Comparison of ENCODE assay signal across 8 mouse cellular contexts in genomic region chr17:72836158-72837115, GRCm38 (mm10). TPM values are rescaled to one million over a fixed set of nuclear protein-coding genes. Genes with fewer than 3 reads are reported as not detected.
DNase-seq lines count a peak whose midpoint lies in the region; ATAC-seq and TF ChIP-seq lines count a peak whose summit lies in the region.

Ypel5 (plus strand) TSS chr17:72836453.

- peak; percentile 98 for ATAC-seq in forebrain, embryonic 12.5 days (ENCODE audit: low FRiP score)
- peak; percentile 94 for ATAC-seq in heart, postnatal 0 days (ENCODE audit: insufficient read depth, low read depth)
- ATAC-seq in liver, embryonic 16.5 days (ENCODE audit: low read depth): peak; percentile 93
- peak; percentile 98 for ATAC-seq in neural tube, embryonic 13.5 days (ENCODE audit: low read depth)

- TF ChIP-seq EP300 in heart, postnatal 0 days (IDR thresholded peaks at IDR 0.05; ENCODE audit: low read depth): 0 out of 2 replicates have a peak, but pooled peaks have one; percentile 30

- H3K4me1 ChIP-seq in E14TG2a.4 (replicated peaks; ENCODE audit: low read depth, low read length): peaks cover 35% of the 10 kb centered on the region
- H3K4me1 ChIP-seq in forebrain, embryonic 12.5 days: peaks cover 9% of the 10 kb centered on the region
- peaks cover 14% of the 10 kb centered on the region for H3K4me1 ChIP-seq in heart, postnatal 0 days (ENCODE audit: control insufficient read depth, insufficient read depth)
- peaks cover 16% of the 10 kb centered on the region for H3K4me1 ChIP-seq in liver, embryonic 16.5 days (ENCODE audit: control insufficient read depth, low read depth, low read length)
- H3K4me1 ChIP-seq in neural tube, embryonic 13.5 days (replicated peaks): peaks cover 21% of the 10 kb centered on the region
- H3K4me1 ChIP-seq in testis, adult 2 months (ENCODE audit: control insufficient read depth, insufficient read depth, low read length): no peaks in the 10 kb centered on the region; the same call in 1 of the 2 replicates

- H3K27ac ChIP-seq in forebrain, embryonic 12.5 days: peak within 1 kb of the TSS; percentile 97
- peak within 1 kb of the TSS; percentile 100 for H3K27ac ChIP-seq in heart, postnatal 0 days (ENCODE audit: low read depth)
- H3K27ac ChIP-seq in liver, embryonic 16.5 days (ENCODE audit: low read length): peak within 1 kb of the TSS; percentile 99
- peak within 1 kb of the TSS; percentile 99 for H3K27ac ChIP-seq in neural tube, embryonic 13.5 days (replicated peaks)
- H3K27ac ChIP-seq in testis, adult 2 months (ENCODE audit: control insufficient read depth, insufficient read depth, low read depth, low read length): peak within 1 kb of the TSS; percentile 96

- no peaks in the 10 kb centered on the region for H3K9me3 ChIP-seq in E14TG2a.4 (ENCODE audit: low read length)
- H3K9me3 ChIP-seq in forebrain, embryonic 12.5 days: no peaks in the 10 kb centered on the region
- no peaks in the 10 kb centered on the region for H3K9me3 ChIP-seq in heart, postnatal 0 days (replicated peaks; ENCODE audit: control insufficient read depth, low read length)
- H3K9me3 ChIP-seq in liver, embryonic 16.5 days (replicated peaks; ENCODE audit: control insufficient read depth, low read length): no peaks in the 10 kb centered on the region
- no peaks in the 10 kb centered on the region for H3K9me3 ChIP-seq in neural tube, embryonic 13.5 days

- peak; percentile 97 for DNase-seq in c-Kit-positive CD71-positive TER-119-positive erythroid progenitor cells, embryonic 14.5 days (ENCODE audit: low spot score)
- DNase-seq in heart, postnatal 0 days (ENCODE audit: low spot score): peak; percentile 99
- DNase-seq in kidney, postnatal 4 days: peak; percentile 97 to 99

- H3K9ac ChIP-seq in forebrain, embryonic 12.5 days: peak within 1 kb of the TSS; percentile 90
- H3K9ac ChIP-seq in heart, postnatal 0 days (replicated peaks; ENCODE audit: low read depth, low read length): peak within 1 kb of the TSS; percentile 98
- peak within 1 kb of the TSS; percentile 100 for H3K9ac ChIP-seq in liver, embryonic 16.5 days (ENCODE audit: low read depth, low read length)
- peak within 1 kb of the TSS; percentile 97 for H3K9ac ChIP-seq in neural tube, embryonic 13.5 days

- H3K4me3 ChIP-seq in E14TG2a.4 (replicated peaks; ENCODE audit: low read length): peak within 1 kb of the TSS; percentile 93
- peak within 1 kb of the TSS; percentile 86 for H3K4me3 ChIP-seq in forebrain, embryonic 12.5 days (replicated peaks)
- H3K4me3 ChIP-seq in heart, postnatal 0 days (ENCODE audit: low read depth, low read length): peak within 1 kb of the TSS; percentile 96
- H3K4me3 ChIP-seq in liver, embryonic 16.5 days (ENCODE audit: low read depth, low read length): peak within 1 kb of the TSS; percentile 94
- H3K4me3 ChIP-seq in neural tube, embryonic 13.5 days: peak within 1 kb of the TSS; percentile 90
- peak within 1 kb of the TSS; percentile 96 for H3K4me3 ChIP-seq in testis, adult 2 months (ENCODE audit: control insufficient read depth, low read depth, low read length)

- H3K36me3 ChIP-seq in E14TG2a.4 (ENCODE audit: insufficient read depth, low read length): no peaks in the 10 kb centered on the region
- H3K36me3 ChIP-seq in forebrain, embryonic 12.5 days (replicated peaks): no peaks in the 10 kb centered on the region
- H3K36me3 ChIP-seq in heart, postnatal 0 days (replicated peaks; ENCODE audit: control insufficient read depth, insufficient read depth, low read length): peaks cover 8% of the 10 kb centered on the region; the same call in 1 of the 2 replicates
- H3K36me3 ChIP-seq in liver, embryonic 16.5 days (ENCODE audit: control insufficient read depth, insufficient read depth): peaks cover 3% of the 10 kb centered on the region
- no peaks in the 10 kb centered on the region for H3K36me3 ChIP-seq in neural tube, embryonic 13.5 days
- H3K36me3 ChIP-seq in testis, adult 2 months (ENCODE audit: control insufficient read depth, insufficient read depth, low read length): no peaks in the 10 kb centered on the region

- peak; percentile 91 for TF ChIP-seq POLR2A in testis, adult 2 months (IDR thresholded peaks at IDR 0.05; ENCODE audit: control insufficient read depth, low read depth, low read length)

- peak within 1 kb of the TSS; percentile 76 for H3K4me2 ChIP-seq in forebrain, embryonic 12.5 days
- H3K4me2 ChIP-seq in heart, postnatal 0 days (ENCODE audit: low read depth, low read length): peak within 1 kb of the TSS; percentile 81
- peak within 1 kb of the TSS; percentile 87 for H3K4me2 ChIP-seq in liver, embryonic 16.5 days (ENCODE audit: low read depth, low read length)
- H3K4me2 ChIP-seq in neural tube, embryonic 13.5 days: peak within 1 kb of the TSS; percentile 64

- TF ChIP-seq CTCF in E14TG2a.4 (conservative IDR thresholded peaks at IDR 0.05; ENCODE audit: low read length): peak; percentile 4; the same call in 1 of the 2 replicates
- peak; percentile 56 for TF ChIP-seq CTCF in heart, postnatal 0 days (IDR thresholded peaks at IDR 0.05; ENCODE audit: low read depth)
- TF ChIP-seq CTCF in testis, adult 2 months (IDR thresholded peaks at IDR 0.05; ENCODE audit: control insufficient read depth, insufficient read depth, insufficient replicate concordance, low read depth, low read length): no peak

- WGBS in forebrain, embryonic 12.5 days: under 1% methylated on average over 83 of the region's 93 CpGs
- under 1% methylated on average over 62 of the region's 93 CpGs for WGBS in heart, postnatal 0 days
- WGBS in liver, embryonic 16.5 days (ENCODE audit: insufficient replicate concordance): under 1% methylated on average over 79 of the region's 93 CpGs
- WGBS in neural tube, embryonic 13.5 days: under 1% methylated on average over 82 of the region's 93 CpGs

- no peaks in the 10 kb centered on the region for H3K27me3 ChIP-seq in E14TG2a.4 (ENCODE audit: insufficient read depth, low read length)
- no peaks in the 10 kb centered on the region for H3K27me3 ChIP-seq in forebrain, embryonic 12.5 days
- H3K27me3 ChIP-seq in heart, postnatal 0 days (ENCODE audit: control insufficient read depth, insufficient read depth, low read length): no peaks in the 10 kb centered on the region
- H3K27me3 ChIP-seq in liver, embryonic 16.5 days (ENCODE audit: control insufficient read depth, insufficient read depth, low read depth, low read length): no peaks in the 10 kb centered on the region
- no peaks in the 10 kb centered on the region for H3K27me3 ChIP-seq in neural tube, embryonic 13.5 days
- H3K27me3 ChIP-seq in testis, adult 2 months (ENCODE audit: control insufficient read depth, insufficient read depth, low read length): no peaks in the 10 kb centered on the region

RNA-seq across cellular contexts. Expression of gene Ypel5, which starts in this region (rescaled TPM):
- 63.1 and 64.6 TPM in 2 replicates for polyA plus RNA-seq in forebrain, embryonic 12.5 days (2016; fragmentation: Nextera tagmentation; extraction: Ambion mirVana)
- 32.5 and 39.0 TPM in 2 replicates for total RNA-seq in heart, postnatal 0 days (2014; rRNA removed; ENCODE audit: low replicate concordance)
- polyA plus RNA-seq in heart, postnatal 0 days (2015; fragmentation: Nextera tagmentation; extraction: Ambion mirVana): 63.3 and 74.6 TPM in 2 replicates
- 88.3 and 92.7 TPM in 2 replicates for polyA plus RNA-seq in liver, embryonic 16.5 days (2015; fragmentation: Nextera tagmentation; extraction: Ambion mirVana)
- 115 and 116 TPM in 2 replicates for polyA plus RNA-seq in neural tube, embryonic 13.5 days (2015; fragmentation: Nextera tagmentation; extraction: Ambion mirVana)
- 35.5 and 43.0 TPM in 2 replicates for polyA plus RNA-seq in testis, adult 2 months (2012; rRNA removed)

Comparison
In these comparisons a context has a peak if more than half of its experiments do, and no peak if none do; other contexts are left out.
1. Peak in every context shown above with its lines: DNase-seq, ATAC-seq, H3K4me3 ChIP-seq and H3K27ac ChIP-seq.